Mouse (Mus musculus) MEL (cell line): Measurements from ENCODE around the gene Tbc1d1.

Source experiments
- ELF1 ChIP-seq: IDR thresholded peaks from 2 replicates; pipeline ENCODE4 v1.6.1; 2014; ENCODE audit warnings: low read depth, mild to moderate bottlenecking, inconsistent platforms, low read length, improper control_type of control experiment, moderate library complexity
- EP300 ChIP-seq, 2 experiments: IDR thresholded peaks; 2 replicates each; pipeline ENCODE4 v1.6.1; 2011; ENCODE audit warnings: improper control_type of control experiment in 2 of 2, low read length in 2 of 2, low read depth in 1 of 2, mild to moderate bottlenecking in 1 of 2
- MAZ ChIP-seq: IDR thresholded peaks from 2 replicates; pipeline ENCODE4 v1.6.1; 2012; ENCODE audit warnings: low read depth, mild to moderate bottlenecking, inconsistent platforms, low read length, improper control_type of control experiment
- POLR2A ChIP-seq, 2 experiments: IDR thresholded peaks; 2 replicates each; pipeline ENCODE4 v1.6.1; 2011 to 2012; ENCODE audit warnings: low read length in 2 of 2, mild to moderate bottlenecking in 2 of 2, control low read depth in 1 of 2, improper control_type of control experiment in 1 of 2, low read depth in 1 of 2, moderate library complexity in 1 of 2; ENCODE audit not compliant: control insufficient read depth in 1 of 2, insufficient read depth in 1 of 2, poor library complexity in 1 of 2
- POLR2AphosphoS2 ChIP-seq: IDR thresholded peaks from 2 replicates; pipeline ENCODE4 v1.6.1; 2011; ENCODE audit warnings: low read length, improper control_type of control experiment
- ZMIZ1 ChIP-seq: IDR thresholded peaks from 2 replicates; pipeline ENCODE4 v1.6.1; 2012; ENCODE audit warnings: low read depth, mild to moderate bottlenecking, inconsistent platforms, low read length, improper control_type of control experiment, moderate library complexity

DNA sequence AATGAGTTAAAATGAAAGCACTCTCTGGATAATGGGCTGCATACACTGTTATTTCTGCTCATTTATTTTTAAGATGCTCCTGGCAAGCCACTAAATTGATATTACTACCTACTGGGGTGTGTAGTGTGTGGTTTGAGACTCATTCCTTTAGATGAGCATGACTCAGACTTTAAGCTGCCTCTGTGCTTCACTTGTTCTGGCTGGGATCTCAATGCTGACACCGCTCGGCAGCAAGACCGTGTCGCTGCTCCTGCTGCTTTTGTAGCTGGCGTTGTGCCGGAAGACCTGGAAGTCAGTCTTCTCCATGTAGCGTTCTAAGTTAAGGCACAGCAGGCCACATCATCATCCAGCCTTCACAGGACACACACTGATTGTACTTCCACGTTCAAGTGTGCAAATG lies 124.1 kb downstream of the Tbc1d1 start:
- no peak for TF ChIP-seq ELF1
- TF ChIP-seq EP300 (IDR thresholded peaks at IDR 0.05; ENCODE audit: low read depth in 1 of 2, low read length in 2 of 2) = no peak
- TF ChIP-seq POLR2AphosphoS2 = no peak
- TF ChIP-seq POLR2A (IDR thresholded peaks at IDR 0.05; ENCODE audit: control insufficient read depth in 1 of 2, insufficient read depth in 1 of 2, low read depth in 1 of 2, low read length in 2 of 2, poor library complexity in 1 of 2) = no peak
- no peak for TF ChIP-seq MAZ
- TF ChIP-seq ZMIZ1 = no peak
